Mouse (Mus musculus) midbrain, embryonic 16.5 days (tissue): Measurements from ENCODE around the gene Espn. TPM values are rescaled to one million over a fixed set of nuclear protein-coding genes. Genes with fewer than 3 reads are reported as not detected.
A peak's percentile ranks its signal among the peaks of the same experiment; 100 is the strongest.

Source experiments
- ATAC-seq: fragments of 200-750 bp; cut with Nextera tagmentation; 2 replicates; pipeline ENCODE4 v1.8.0; 2017; ENCODE audit warnings: moderate TSS enrichment
- H3K27ac ChIP-seq: fragments of 300-500 bp; sonication (generic); 2 replicates; pipeline ENCODE4 v1.5.1; 2014; ENCODE audit warnings: mild to moderate bottlenecking, low read length, mixed read lengths
- H3K27me3 ChIP-seq: fragments of 300-500 bp; sonication (generic); 2 replicates; pipeline ENCODE4 v1.6.1; 2014; ENCODE audit warnings: low read depth, low read length, mixed read lengths; ENCODE audit not compliant: control insufficient read depth, insufficient read depth
- H3K36me3 ChIP-seq: fragments of 300-500 bp; sonication (generic); 2 replicates; pipeline ENCODE4 v1.6.1; 2014; ENCODE audit warnings: mild to moderate bottlenecking, low read length, moderate library complexity, mixed read lengths; ENCODE audit not compliant: control insufficient read depth, insufficient read depth
- H3K4me1 ChIP-seq: fragments of 300-500 bp; sonication (generic); 2 replicates; pipeline ENCODE4 v1.6.1; 2014; ENCODE audit warnings: mild to moderate bottlenecking, low read length, mixed read lengths; ENCODE audit not compliant: control insufficient read depth, insufficient read depth
- H3K4me2 ChIP-seq: fragments of 300-500 bp; sonication (generic); 2 replicates; pipeline ENCODE4 v1.6.1; 2014; ENCODE audit warnings: mild to moderate bottlenecking, low read length, mixed read lengths
- H3K4me3 ChIP-seq: fragments of 300-500 bp; sonication (generic); 2 replicates; pipeline ENCODE4 v1.5.1; 2014; ENCODE audit warnings: low read depth, mild to moderate bottlenecking, low read length, moderate library complexity, mixed read lengths
- H3K9ac ChIP-seq: fragments of 300-500 bp; sonication (generic); 2 replicates; pipeline ENCODE4 v1.6.1; 2014; ENCODE audit warnings: low read depth, low read length, mixed read lengths
- H3K9me3 ChIP-seq: fragments of 300-500 bp; sonication (generic); replicated peaks from 2 replicates; pipeline ENCODE4 v1.6.1; 2014; ENCODE audit warnings: mild to moderate bottlenecking, low read length, mixed read lengths; ENCODE audit not compliant: control insufficient read depth, poor library complexity, severe bottlenecking
- WGBS: fragments of 180-500 bp; shearing (Covaris S2); extraction: QIAGEN DNeasy Blood & Tissue Kit; methylation state at CpG from one replicate; pipeline ENCODE4 v1.1.7; 2014; 5-methylcytosine and 5-hydroxymethylcytosine counted together
- polyA plus RNA-seq: library from polyadenylated mRNA; unstranded; fragments of >200 nt; fragmentation: Nextera tagmentation; extraction: Ambion mirVana; gene quantifications from 2 replicates; pipeline ENCODE4 v1.2.1, GENCODE M21; 2015

Gene Espn
- polyA plus RNA-seq, 1 experiment from 2014 or later: 0.14 TPM

DNA sequence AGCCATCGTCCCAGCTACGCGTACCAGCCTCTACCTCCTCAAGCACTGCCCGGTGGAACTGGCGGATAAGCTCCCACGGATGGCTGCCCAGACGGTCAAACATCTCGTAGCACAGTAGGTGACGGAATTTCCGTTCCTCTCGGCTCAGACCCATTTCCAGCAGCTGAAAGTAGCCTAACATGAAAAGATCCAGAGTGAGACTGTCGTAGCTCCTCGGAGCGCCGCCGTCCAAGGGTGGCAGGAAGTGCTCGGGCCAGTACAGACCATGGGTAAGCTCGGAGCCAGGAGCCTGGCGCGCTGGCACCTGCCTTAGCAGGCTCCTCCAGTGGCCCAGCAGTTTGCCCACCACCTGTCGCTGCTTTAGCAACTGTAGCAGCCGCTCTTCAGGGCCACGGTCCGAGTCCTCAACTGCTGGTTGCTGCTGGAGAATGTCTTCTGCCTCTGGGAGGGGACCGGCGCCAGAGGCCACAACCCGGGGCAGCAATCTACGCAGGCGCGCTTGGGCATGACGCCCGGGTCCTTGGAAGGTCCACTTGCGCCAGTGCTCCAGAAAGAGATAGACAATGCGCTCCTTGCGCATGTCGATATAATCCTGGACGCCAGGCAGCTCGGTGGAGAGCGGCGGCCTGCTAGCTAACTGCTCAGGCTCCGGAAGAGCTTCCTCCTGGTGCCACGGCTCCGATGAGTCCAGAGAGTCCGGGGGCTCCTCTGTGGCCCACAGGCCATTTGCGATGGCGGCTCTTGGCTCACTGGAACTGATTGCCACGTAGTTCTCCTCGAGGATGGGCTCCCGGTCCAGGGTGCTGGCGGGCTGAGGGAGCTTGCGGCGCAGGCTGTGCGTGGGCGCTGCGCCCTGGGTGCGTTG lies 26.8 kb downstream of the Espn start:
- H3K36me3 ChIP-seq: no peaks in the 10 kb centered on the region
- WGBS: 3% methylated on average over 56 of the region's 56 CpGs
- H3K9ac ChIP-seq: peak overlapping the region; percentile 22; the same call in 1 of the 2 replicates
- ATAC-seq: no peak
- H3K4me3 ChIP-seq: peak overlapping the region; percentile 26
- H3K9me3 ChIP-seq: no peaks in the 10 kb centered on the region
- H3K4me2 ChIP-seq: peak overlapping the region; percentile 52
- H3K27ac ChIP-seq: no peak overlapping the region
- H3K27me3 ChIP-seq: peaks cover 76% of the 10 kb centered on the region
- H3K4me1 ChIP-seq: peaks cover 16% of the 10 kb centered on the region

DNA sequence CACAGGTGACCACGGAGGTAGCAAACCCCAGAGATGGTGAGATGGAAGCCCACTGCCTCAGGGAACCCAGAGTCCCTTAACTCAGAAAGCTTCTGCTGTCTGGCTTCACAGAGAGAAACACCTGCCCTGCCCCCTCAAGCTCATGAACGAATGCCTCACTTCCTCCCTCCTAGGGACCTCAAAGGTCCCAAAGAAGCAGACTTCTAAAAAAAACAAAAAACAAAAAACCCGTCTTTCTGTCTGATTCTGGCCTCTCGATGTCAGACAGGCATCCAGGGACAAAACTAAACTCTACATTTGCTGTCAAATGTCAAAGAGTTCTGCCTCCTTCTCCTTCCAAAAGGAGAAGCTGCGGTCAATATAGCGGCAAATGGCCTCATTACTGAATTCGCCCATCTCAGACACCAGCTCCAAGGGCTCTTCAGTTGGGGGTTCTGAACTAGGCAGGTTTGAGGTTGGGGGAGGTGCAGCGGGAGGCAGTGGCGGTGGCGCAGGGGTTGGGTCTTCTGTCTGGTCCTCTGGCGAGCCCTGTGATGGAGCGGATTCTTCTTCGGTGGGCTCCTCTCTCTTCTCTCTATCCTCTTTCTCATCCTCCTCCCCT lies 27.7 kb downstream of the Espn start:
- Histone ChIP-seq H3K4me2 (no peak overlapping the region), H3K9me3 (no peaks in the 10 kb centered on the region), H3K27ac (no peak overlapping the region), H3K36me3 (no peaks in the 10 kb centered on the region), H3K27me3 (peaks cover 69% of the 10 kb centered on the region), H3K4me3 (no peak overlapping the region), H3K4me1 (peaks cover 17% of the 10 kb centered on the region), H3K9ac (no peak overlapping the region)
- 5% methylated on average over 12 of the region's 13 CpGs for WGBS
- no peak for ATAC-seq

DNA sequence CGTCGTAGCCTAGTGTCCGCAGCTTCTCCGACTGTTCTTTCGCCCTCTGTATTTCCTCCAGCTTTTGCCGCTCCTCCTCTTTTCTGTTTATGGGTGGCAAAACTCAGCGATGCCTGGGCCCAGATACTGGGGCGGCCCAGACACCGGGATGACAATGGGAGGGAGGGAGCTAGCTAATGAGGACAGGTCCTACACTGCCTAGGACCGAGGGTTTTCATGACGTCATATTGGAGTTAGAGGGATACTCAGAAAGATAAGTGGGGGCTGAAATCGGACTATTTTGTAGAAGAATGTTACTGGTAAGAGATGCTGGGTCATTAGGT lies 31.0 kb downstream of the Espn start:
- no peak for ATAC-seq
- H3K9me3 ChIP-seq: no peaks in the 10 kb centered on the region
- no peak overlapping the region for H3K9ac ChIP-seq
- H3K27ac ChIP-seq: no peak overlapping the region
- no peak overlapping the region for H3K4me3 ChIP-seq
- 2% methylated on average over 12 of the region's 12 CpGs for WGBS
- no peak overlapping the region for H3K4me2 ChIP-seq
- H3K36me3 ChIP-seq: no peaks in the 10 kb centered on the region
- peaks cover 12% of the 10 kb centered on the region for H3K4me1 ChIP-seq
- peaks cover 68% of the 10 kb centered on the region for H3K27me3 ChIP-seq

- H3K27me3 ChIP-seq: peaks cover 68% of the 10 kb centered on the region
- no peak overlapping the region for H3K4me3 ChIP-seq
- H3K9ac ChIP-seq: no peak overlapping the region
- H3K27ac ChIP-seq: no peak overlapping the region
- H3K36me3 ChIP-seq: no peaks in the 10 kb centered on the region
- no peak for ATAC-seq
- H3K9me3 ChIP-seq: no peaks in the 10 kb centered on the region
- no peak overlapping the region for H3K4me2 ChIP-seq
- H3K4me1 ChIP-seq: peaks cover 10% of the 10 kb centered on the region; the same call in 1 of the 2 replicates
- 3% methylated on average over 31 of the region's 31 CpGs for WGBS
These were observed 31.6 kb downstream of the Espn start for GRCm38 (mm10) chr4:152120311-152121182.

GRCm38 (mm10) chr4:152119396-152120292 lies 32.5 kb downstream of the Espn start:
- Histone ChIP-seq H3K4me3 (no peak overlapping the region), H3K4me2 (peak overlapping the region; percentile 21), H3K36me3 (no peaks in the 10 kb centered on the region), H3K27me3 (peaks cover 68% of the 10 kb centered on the region), H3K9me3 (no peaks in the 10 kb centered on the region), H3K27ac (no peak overlapping the region), H3K9ac (no peak overlapping the region), H3K4me1 (peaks cover 10% of the 10 kb centered on the region; the same call in 1 of the 2 replicates)
- WGBS: 3% methylated on average over 39 of the region's 39 CpGs
- no peak for ATAC-seq

DNA sequence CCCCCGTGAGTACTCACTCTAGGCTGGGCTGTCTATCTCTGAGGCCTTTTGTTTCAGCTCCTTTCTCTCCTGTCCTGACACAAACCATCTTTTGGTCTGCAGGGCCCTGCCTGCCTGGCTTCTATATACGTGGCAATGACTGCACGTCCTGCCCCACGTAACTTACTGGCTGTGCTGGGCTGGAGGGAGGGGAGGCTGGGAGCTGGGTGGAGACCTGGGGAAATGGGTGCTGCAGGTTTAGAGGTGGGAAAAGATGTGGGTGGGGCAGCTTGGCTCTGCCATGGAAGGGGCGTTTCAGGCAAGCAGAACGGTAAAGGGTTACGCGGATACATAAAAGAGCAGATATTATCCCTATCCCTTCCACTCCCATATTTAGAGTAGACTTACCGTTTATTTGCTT lies 34.6 kb downstream of the Espn start:
- WGBS: 65% methylated on average over 9 of the region's 9 CpGs

GRCm38 (mm10) chr4:152115921-152116612 lies 36.1 kb downstream of the Espn start, which contains the start of gene Tnfrsf25:
Gene Tnfrsf25, plus strand, starts transcription at chr4:152115934.
- Histone ChIP-seq H3K36me3 (peaks cover 12% of the 10 kb centered on the region), H3K27me3 (peaks cover 59% of the 10 kb centered on the region), H3K9me3 (no peaks in the 10 kb centered on the region), H3K9ac (peak within 1 kb of the TSS; percentile 32; the same call in 1 of the 2 replicates), H3K4me1 (peaks cover 8% of the 10 kb centered on the region; the same call in 1 of the 2 replicates), H3K4me2 (no peak within 1 kb of the TSS), H3K27ac (no peak within 1 kb of the TSS), H3K4me3 (no peak within 1 kb of the TSS)
- 2% methylated on average over 29 of the region's 30 CpGs for WGBS
- no peak for ATAC-seq

More for the DNA sequence above, 34.6 kb downstream of the Espn start:
- H3K9ac ChIP-seq: no peak overlapping the region
- H3K36me3 ChIP-seq: peaks cover 8% of the 10 kb centered on the region
- peaks cover 62% of the 10 kb centered on the region for H3K27me3 ChIP-seq
- H3K4me3 ChIP-seq: no peak overlapping the region
- H3K27ac ChIP-seq: no peak overlapping the region
- no peak for ATAC-seq
- peaks cover 10% of the 10 kb centered on the region; the same call in 1 of the 2 replicates for H3K4me1 ChIP-seq
- H3K9me3 ChIP-seq: no peaks in the 10 kb centered on the region
- H3K4me2 ChIP-seq: no peak overlapping the region

DNA sequence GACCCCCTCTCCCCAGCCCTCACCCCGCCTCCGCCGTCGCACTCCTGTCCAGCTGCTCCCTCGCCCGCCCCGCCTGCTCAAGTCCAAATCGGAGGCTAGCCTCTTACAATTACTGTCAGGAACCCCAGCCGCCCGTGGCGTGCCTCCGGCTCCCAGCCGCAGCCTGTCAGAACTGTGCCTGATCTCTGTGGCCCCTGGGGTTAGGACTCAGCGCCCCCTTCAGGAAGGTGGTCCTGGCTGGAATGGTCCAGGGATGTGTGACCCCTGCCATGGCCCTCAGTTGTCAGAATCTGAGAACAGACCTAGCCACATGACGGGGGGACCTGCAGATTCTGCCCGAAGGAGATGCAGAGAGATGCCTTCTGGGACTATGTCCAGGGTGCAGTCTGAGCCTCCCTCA lies 38.1 kb downstream of the Espn start:
- no peak overlapping the region for H3K4me3 ChIP-seq
- H3K36me3 ChIP-seq: peaks cover 12% of the 10 kb centered on the region
- no peak overlapping the region for H3K9ac ChIP-seq
- H3K4me2 ChIP-seq: no peak overlapping the region
- ATAC-seq: no peak
- 71% methylated on average over 16 of the region's 16 CpGs for WGBS
- no peak overlapping the region for H3K27ac ChIP-seq
- peaks cover 54% of the 10 kb centered on the region for H3K27me3 ChIP-seq
- H3K9me3 ChIP-seq: no peaks in the 10 kb centered on the region
- H3K4me1 ChIP-seq: peaks cover 4% of the 10 kb centered on the region; the same call in 1 of the 2 replicates
